Mouse (Mus musculus) bone marrow macrophage, adult 2 months (primary cell): Measurements from ENCODE around the gene Hist1h4m. TPM values are rescaled to one million over a fixed set of nuclear protein-coding genes. Genes with fewer than 3 reads are reported as not detected.

ENCODE experiments used
- H3K27ac ChIP-seq: 2 replicates; pipeline ENCODE4 v1.5.1; 2012; ENCODE audit warnings: low read depth, low read length; ENCODE audit not compliant: insufficient read depth
- H3K4me1 ChIP-seq: 2 replicates; pipeline ENCODE4 v1.6.1; 2012; ENCODE audit warnings: low read length; ENCODE audit not compliant: control insufficient read depth, insufficient read depth
- H3K4me3 ChIP-seq: 2 replicates; pipeline ENCODE4 v1.5.1; 2012; ENCODE audit warnings: mild to moderate bottlenecking, low read length, moderate library complexity; ENCODE audit not compliant: insufficient read depth
- CTCF ChIP-seq: IDR thresholded peaks from 2 replicates; pipeline ENCODE4 v1.5.1; 2012; ENCODE audit warnings: low read depth, mild to moderate bottlenecking, low read length, moderate library complexity
- POLR2A ChIP-seq: IDR thresholded peaks from 2 replicates; pipeline ENCODE4 v1.6.1; 2012; ENCODE audit warnings: mild to moderate bottlenecking, low read depth, low read length, borderline replicate concordance
- polyA plus RNA-seq: library from polyadenylated mRNA; stranded (reverse); fragments of >200 nt; gene quantifications from 2 replicates; pipeline ENCODE4 v1.2.4, GENCODE M21; 2012; ENCODE audit not compliant: missing spikeins, insufficient read depth, insufficient read length

Gene Hist1h4m
- polyA plus RNA-seq, 1 experiment = 6.8 TPM

DNA sequence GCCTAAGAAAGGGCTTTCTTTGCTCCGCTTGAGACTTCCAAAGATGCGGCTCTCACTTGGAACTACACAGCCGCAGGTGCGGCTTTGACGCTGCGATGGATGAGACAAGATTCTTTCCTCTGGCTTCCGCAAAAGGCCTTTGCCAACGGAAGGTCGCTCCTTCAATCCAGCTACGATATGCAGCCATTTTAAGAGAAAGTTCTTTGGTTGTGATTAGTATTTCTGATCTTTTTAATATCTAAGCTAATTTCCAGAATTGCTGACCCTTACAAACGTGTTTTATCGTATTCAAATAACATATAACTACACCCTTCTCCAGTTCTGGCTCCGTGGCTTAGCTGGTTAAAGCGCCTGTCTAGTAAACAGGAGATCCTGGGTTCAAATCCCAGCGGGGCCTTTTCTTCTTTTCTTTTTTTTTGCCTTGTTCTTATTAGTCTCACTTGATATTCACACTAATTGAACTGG, 44.2 kb downstream of the Hist1h4m start:
- H3K27ac ChIP-seq = peak overlapping the region; percentile 31
- peak overlapping the region; percentile 69 for H3K4me3 ChIP-seq
- TF ChIP-seq CTCF (no peak), POLR2A (no peak)
- H3K4me1 ChIP-seq = peaks cover 22% of the 10 kb centered on the region

DNA sequence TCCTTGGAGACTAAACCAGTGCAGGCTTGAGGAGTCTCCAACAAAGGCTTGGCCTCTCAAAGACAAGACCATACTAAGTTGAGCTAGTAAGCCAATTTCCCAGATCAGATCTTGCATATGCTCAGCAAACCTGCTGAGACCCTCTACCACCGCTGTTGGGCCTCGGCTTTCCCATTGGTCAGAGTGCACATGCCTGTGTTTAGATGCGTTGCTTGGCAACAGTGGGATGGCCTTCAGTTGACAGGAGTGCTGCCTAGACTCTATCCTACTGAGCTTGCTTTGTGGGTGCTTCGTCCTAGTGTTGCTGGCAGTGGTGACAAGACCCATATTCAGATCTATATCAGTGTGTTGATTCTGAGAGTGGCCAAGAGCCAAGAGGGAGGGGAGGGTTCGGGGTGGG, 50.1 kb downstream of the Hist1h4m start:
- TF ChIP-seq POLR2A (no peak), CTCF (no peak)
- peaks cover 3% of the 10 kb centered on the region for H3K4me1 ChIP-seq
- no peak overlapping the region for H3K4me3 ChIP-seq
- no peak overlapping the region for H3K27ac ChIP-seq

Other genes with a start within 250 kb of the Hist1h4m start
- not detected in 2 replicates for gene Olfr1364, start 230.0 kb upstream of the Hist1h4m start, polyA plus RNA-seq
- not detected in 2 replicates for gene Olfr1362, start 197.7 kb upstream of the Hist1h4m start, polyA plus RNA-seq
- gene Olfr11, start 169.2 kb upstream of the Hist1h4m start, polyA plus RNA-seq = not detected in 2 replicates
- gene Olfr1361, start 148.4 kb upstream of the Hist1h4m start, polyA plus RNA-seq = 0.48 TPM in 1 of 2 replicates, not detected in the other
- gene Olfr1360, start 134.3 kb upstream of the Hist1h4m start, polyA plus RNA-seq = not detected in 2 replicates
- not detected in 2 replicates for gene Olfr1359, start 113.6 kb upstream of the Hist1h4m start, polyA plus RNA-seq
- not detected in 2 replicates for gene Hist1h2bl, start 95.6 kb upstream of the Hist1h4m start, polyA plus RNA-seq
- 4.0 TPM in 1 of 2 replicates, not detected in the other for gene Hist1h2ai, start 95.3 kb upstream of the Hist1h4m start, polyA plus RNA-seq
- 6.9 TPM in 1 of 2 replicates, not detected in the other for gene Hist1h3h, start 94.1 kb upstream of the Hist1h4m start, polyA plus RNA-seq
- 2.1 TPM in 1 of 2 replicates, not detected in the other for gene Hist1h2bm, start 89.7 kb upstream of the Hist1h4m start, polyA plus RNA-seq
- 1.8 and 2.7 TPM in 2 replicates for gene Hist1h4j, start 76.7 kb upstream of the Hist1h4m start, polyA plus RNA-seq
- gene Hist1h4k, start 61.2 kb upstream of the Hist1h4m start, polyA plus RNA-seq = 3.6 and 8.9 TPM in 2 replicates
- gene Hist1h2ak, start 57.9 kb upstream of the Hist1h4m start, polyA plus RNA-seq = 4.9 and 9.5 TPM in 2 replicates
- 7.1 and 7.3 TPM in 2 replicates for gene Hist1h2bn, start 57.6 kb upstream of the Hist1h4m start, polyA plus RNA-seq
- 0.82 and 2.1 TPM in 2 replicates for gene Hist1h1b, start 31.1 kb upstream of the Hist1h4m start, polyA plus RNA-seq
- gene Hist1h3i, start 28.4 kb upstream of the Hist1h4m start, polyA plus RNA-seq = 3.9 and 4.4 TPM in 2 replicates
- not detected in 2 replicates for gene Hist1h2an, start 24.5 kb upstream of the Hist1h4m start, polyA plus RNA-seq
- not detected in 2 replicates for gene Hist1h2bp, start 24.3 kb upstream of the Hist1h4m start, polyA plus RNA-seq
- gene Hist1h2bq, start 1.5 kb upstream of the Hist1h4m start, polyA plus RNA-seq = 3.2 and 6.5 TPM in 2 replicates
- gene Hist1h2ao, start 1.3 kb upstream of the Hist1h4m start, polyA plus RNA-seq = not detected in 2 replicates
- not detected in 2 replicates for gene Hist1h4n, start 20.4 kb downstream of the Hist1h4m start, polyA plus RNA-seq
- gene Hist1h2ap, start 21.8 kb downstream of the Hist1h4m start, polyA plus RNA-seq = 14.7 and 15.1 TPM in 2 replicates
- gene Hist1h2br, start 22.0 kb downstream of the Hist1h4m start, polyA plus RNA-seq = 4.5 and 8.6 TPM in 2 replicates
- gene Zfp184, start 133.3 kb downstream of the Hist1h4m start, polyA plus RNA-seq = 0.25 and 0.76 TPM in 2 replicates
- not detected in 2 replicates for gene Pom121l2, start 169.4 kb downstream of the Hist1h4m start, polyA plus RNA-seq
- 3.0 and 3.4 TPM in 2 replicates for gene Prss16, start 198.0 kb downstream of the Hist1h4m start, polyA plus RNA-seq
- not detected in 2 replicates for gene Hist1h2ah, start 223.8 kb downstream of the Hist1h4m start, polyA plus RNA-seq
- 2.9 and 5.5 TPM in 2 replicates for gene Hist1h2bk, start 224.1 kb downstream of the Hist1h4m start, polyA plus RNA-seq
- 7.5 and 8.2 TPM in 2 replicates for gene Hist1h4i, start 229.6 kb downstream of the Hist1h4m start, polyA plus RNA-seq
- gene Hist1h2ag, start 231.2 kb downstream of the Hist1h4m start, polyA plus RNA-seq = 5.0 and 7.4 TPM in 2 replicates
- gene Hist1h2bj, start 231.5 kb downstream of the Hist1h4m start, polyA plus RNA-seq = 1.4 and 4.4 TPM in 2 replicates